Mouse (Mus musculus): Measurements from ENCODE around the gene Spaca4. TPM values are rescaled to one million over a fixed set of nuclear protein-coding genes. Genes with fewer than 3 reads are reported as not detected.

Gene Spaca4
- polyA plus RNA-seq, 1 experiment from 2014 or later = not detected

DNA sequence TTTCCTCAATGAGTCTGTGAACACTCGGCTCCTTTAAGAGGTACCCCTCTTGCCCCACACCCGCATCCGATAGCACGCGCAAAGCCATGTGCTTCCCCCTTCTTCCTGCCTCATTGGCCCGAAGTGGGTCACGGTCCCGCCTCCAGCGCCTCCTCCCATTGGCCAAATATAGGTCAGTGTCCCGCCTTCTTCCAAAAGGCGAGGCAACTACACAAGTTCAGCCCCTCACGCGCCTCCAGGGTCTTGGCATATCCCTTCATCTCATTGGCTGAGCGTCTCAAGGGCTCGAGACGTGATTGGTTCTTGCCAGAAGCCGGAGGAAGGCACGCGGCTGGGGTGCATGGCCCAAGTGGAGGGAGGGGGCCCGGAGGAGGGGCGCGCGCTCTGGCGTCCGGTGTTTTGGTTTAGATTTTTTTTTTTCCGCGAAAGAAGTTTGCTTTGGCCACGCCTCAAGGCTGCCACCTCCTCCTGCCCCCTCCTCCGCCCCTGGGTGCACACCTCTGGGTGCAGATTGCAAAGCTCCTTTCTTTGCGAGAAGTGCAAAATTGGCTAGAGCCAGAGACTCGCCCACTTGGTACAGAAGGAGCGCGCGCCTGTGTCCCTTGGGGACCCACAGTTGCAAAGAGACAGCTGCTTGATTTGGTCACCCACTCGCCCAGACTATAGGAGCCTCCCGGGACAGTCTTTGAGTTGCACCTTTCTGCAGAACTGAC is 20.7 kb downstream of the Spaca4 start, which contains the start of gene Dbp:
Dbp (plus strand) TSS at position 359 of the 713 bp plus-strand sequence.
- TF ChIP-seq EP300 (IDR thresholded peaks at IDR 0.05) = peak; percentile 52; the same call in 1 of the 2 replicates
- no peak for TF ChIP-seq CTCF (IDR thresholded peaks at IDR 0.05)
- WGBS = under 1% methylated on average over 35 of the region's 36 CpGs
- peaks cover 40% of the 10 kb centered on the region for H3K4me1 ChIP-seq (ENCODE audit: insufficient read depth, low read depth, low read length)

DNA sequence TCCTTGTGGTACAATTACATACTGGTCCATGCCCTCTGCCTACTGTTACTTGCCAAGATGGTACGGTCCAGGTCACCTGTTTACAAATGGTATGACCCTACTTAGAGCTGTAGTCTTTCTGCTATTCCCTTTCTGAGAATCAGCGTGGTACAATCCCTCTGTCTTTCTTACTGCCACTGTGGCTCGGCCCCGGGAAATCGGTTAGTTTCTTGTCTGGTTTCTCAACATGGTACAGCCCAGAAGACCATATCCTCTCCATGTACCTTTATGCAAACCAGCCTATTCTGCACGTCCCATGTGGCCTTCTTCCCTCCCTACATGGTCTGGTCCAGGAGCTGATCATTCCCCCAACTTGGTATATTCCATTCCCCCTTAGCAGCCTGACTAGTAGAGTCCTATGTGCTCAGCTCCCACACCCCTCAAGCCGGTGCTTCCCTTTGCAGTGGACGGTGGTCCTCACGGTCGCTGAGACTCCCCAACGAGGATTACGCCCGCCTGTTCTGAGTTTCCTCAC is 21.5 kb downstream of the Spaca4 start:
- Histone ChIP-seq H3K27ac (ENCODE audit: low read length) (peak overlapping the region; percentile 81), H3K4me2 (replicated peaks; ENCODE audit: low read depth, low read length) (peak overlapping the region; percentile 95), H3K4me1 (ENCODE audit: insufficient read depth, low read depth, low read length) (peaks cover 42% of the 10 kb centered on the region), H3K9me3 (ENCODE audit: low read length) (no peaks in the 10 kb centered on the region), H3K36me3 (ENCODE audit: insufficient read depth, low read length) (no peaks in the 10 kb centered on the region), H3K27me3 (replicated peaks; ENCODE audit: insufficient read depth, low read length) (peaks cover 11% of the 10 kb centered on the region; the same call in 1 of the 2 replicates), H3K9ac (replicated peaks; ENCODE audit: low read depth) (peak overlapping the region; percentile 32; the same call in 1 of the 2 replicates), H3K4me3 (ENCODE audit: low read depth, low read length) (peak overlapping the region; percentile 27)
- DNase-seq (ENCODE audit: low spot score) = peak; percentile 93
- peak; percentile 37 for ATAC-seq
- TF ChIP-seq CTCF (IDR thresholded peaks at IDR 0.05) = no peak
- TF ChIP-seq EP300 (IDR thresholded peaks at IDR 0.05) = no peak
- WGBS = 3% methylated on average over 13 of the region's 13 CpGs

More for the DNA sequence above, 20.7 kb downstream of the Spaca4 start, which contains the start of gene Dbp:
- peak within 1 kb of the TSS; percentile 51 for H3K4me3 ChIP-seq (ENCODE audit: low read depth, low read length)
- no peaks in the 10 kb centered on the region for H3K36me3 ChIP-seq (ENCODE audit: insufficient read depth, low read length)
- peak within 1 kb of the TSS; percentile 95 for H3K4me2 ChIP-seq (replicated peaks; ENCODE audit: low read depth, low read length)
- peaks cover 7% of the 10 kb centered on the region; the same call in 1 of the 2 replicates for H3K27me3 ChIP-seq (replicated peaks; ENCODE audit: insufficient read depth, low read length)
- peak within 1 kb of the TSS; percentile 81 for H3K27ac ChIP-seq (ENCODE audit: low read length)
- H3K9ac ChIP-seq (replicated peaks; ENCODE audit: low read depth) = peak within 1 kb of the TSS; percentile 39; the same call in 1 of the 2 replicates
- DNase-seq (ENCODE audit: low spot score) = peak; percentile 99
- H3K9me3 ChIP-seq (ENCODE audit: low read length) = no peaks in the 10 kb centered on the region
- ATAC-seq = peak; percentile 89

DNA sequence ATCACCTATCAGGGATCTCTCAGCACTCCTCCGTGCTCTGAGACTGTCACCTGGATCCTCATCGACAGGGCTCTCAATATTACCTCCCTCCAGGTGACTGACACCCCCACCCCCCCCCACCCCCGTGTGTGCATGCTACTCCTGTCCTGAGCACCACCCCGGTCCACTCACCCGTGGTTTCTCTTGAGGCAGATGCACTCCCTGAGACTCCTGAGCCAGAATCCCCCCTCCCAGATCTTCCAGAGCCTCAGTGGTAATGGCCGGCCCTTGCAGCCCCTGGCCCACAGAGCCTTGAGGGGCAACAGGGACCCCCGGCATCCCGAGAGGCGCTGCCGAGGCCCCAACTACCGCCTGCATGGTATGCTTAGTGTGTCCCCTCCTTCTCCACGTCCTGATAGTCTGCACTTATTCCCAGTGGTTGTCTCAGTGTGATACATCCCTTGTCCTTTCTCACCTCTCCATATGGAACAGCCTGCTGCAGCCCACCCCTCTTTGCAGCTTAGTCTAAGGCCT is 22.0 kb downstream of the Spaca4 start:
- TF ChIP-seq EP300 (IDR thresholded peaks at IDR 0.05) (no peak), CTCF (IDR thresholded peaks at IDR 0.05) (no peak)
- 35% methylated on average over 12 of the region's 12 CpGs for WGBS
- peaks cover 39% of the 10 kb centered on the region for H3K4me1 ChIP-seq (ENCODE audit: insufficient read depth, low read depth, low read length)

DNA sequence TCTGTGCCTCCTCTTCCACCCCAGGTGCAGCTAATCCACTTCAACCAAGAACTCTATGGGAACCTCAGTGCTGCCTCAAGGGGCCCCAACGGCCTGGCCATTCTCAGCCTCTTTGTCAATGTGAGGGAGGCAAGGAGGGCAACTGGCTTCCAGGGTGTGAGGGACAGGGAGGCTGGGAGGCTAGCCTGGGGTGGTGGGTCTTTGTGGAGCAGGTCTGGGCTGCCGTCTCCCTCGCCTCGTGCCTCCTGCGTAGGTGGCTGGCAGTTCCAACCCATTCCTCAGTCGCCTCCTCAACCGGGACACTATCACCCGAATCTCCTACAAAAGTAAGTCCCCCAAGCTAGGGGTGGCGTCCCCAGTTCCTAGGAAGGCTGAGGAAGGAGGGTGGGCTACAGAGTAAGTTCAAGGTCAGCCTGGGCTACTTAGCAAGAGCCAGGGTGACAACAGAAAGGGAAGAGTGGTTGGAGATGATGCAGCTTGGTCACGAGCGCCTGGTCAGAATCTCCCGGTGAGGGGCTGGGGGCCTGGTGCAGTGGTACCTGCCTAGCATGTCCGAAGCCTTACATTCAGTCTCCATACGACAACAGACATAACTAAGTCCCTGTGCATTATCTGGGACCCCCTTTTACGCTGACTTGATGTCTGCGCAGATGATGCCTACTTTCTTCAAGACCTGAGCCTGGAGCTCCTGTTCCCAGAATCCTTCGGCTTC is 22.6 kb downstream of the Spaca4 start:
- H3K27me3 ChIP-seq (replicated peaks; ENCODE audit: insufficient read depth, low read length) = peaks cover 13% of the 10 kb centered on the region; the same call in 1 of the 2 replicates
- no peak overlapping the region for H3K4me3 ChIP-seq (ENCODE audit: low read depth, low read length)
- DNase-seq (ENCODE audit: low spot score) = no peak
- TF ChIP-seq EP300 (IDR thresholded peaks at IDR 0.05) (no peak), CTCF (IDR thresholded peaks at IDR 0.05) (no peak)
- WGBS = 91% methylated on average over 17 of the region's 17 CpGs
- ATAC-seq = no peak
- no peak overlapping the region for H3K9ac ChIP-seq (replicated peaks; ENCODE audit: low read depth)
- H3K9me3 ChIP-seq (ENCODE audit: low read length) = no peaks in the 10 kb centered on the region
- no peak overlapping the region for H3K27ac ChIP-seq (ENCODE audit: low read length)
- H3K4me2 ChIP-seq (replicated peaks; ENCODE audit: low read depth, low read length) = no peak overlapping the region
- H3K36me3 ChIP-seq (ENCODE audit: insufficient read depth, low read length) = no peaks in the 10 kb centered on the region
- peaks cover 33% of the 10 kb centered on the region for H3K4me1 ChIP-seq (ENCODE audit: insufficient read depth, low read depth, low read length)

More for the DNA sequence above, 22.0 kb downstream of the Spaca4 start:
- Histone ChIP-seq H3K36me3 (ENCODE audit: insufficient read depth, low read length) (no peaks in the 10 kb centered on the region), H3K27ac (ENCODE audit: low read length) (peak overlapping the region; percentile 81), H3K27me3 (replicated peaks; ENCODE audit: insufficient read depth, low read length) (peaks cover 13% of the 10 kb centered on the region; the same call in 1 of the 2 replicates), H3K9me3 (ENCODE audit: low read length) (no peaks in the 10 kb centered on the region), H3K9ac (replicated peaks; ENCODE audit: low read depth) (no peak overlapping the region), H3K4me2 (replicated peaks; ENCODE audit: low read depth, low read length) (peak overlapping the region; percentile 95), H3K4me3 (ENCODE audit: low read depth, low read length) (no peak overlapping the region)
- ATAC-seq (no peak), DNase-seq (ENCODE audit: low spot score) (no peak)

DNA sequence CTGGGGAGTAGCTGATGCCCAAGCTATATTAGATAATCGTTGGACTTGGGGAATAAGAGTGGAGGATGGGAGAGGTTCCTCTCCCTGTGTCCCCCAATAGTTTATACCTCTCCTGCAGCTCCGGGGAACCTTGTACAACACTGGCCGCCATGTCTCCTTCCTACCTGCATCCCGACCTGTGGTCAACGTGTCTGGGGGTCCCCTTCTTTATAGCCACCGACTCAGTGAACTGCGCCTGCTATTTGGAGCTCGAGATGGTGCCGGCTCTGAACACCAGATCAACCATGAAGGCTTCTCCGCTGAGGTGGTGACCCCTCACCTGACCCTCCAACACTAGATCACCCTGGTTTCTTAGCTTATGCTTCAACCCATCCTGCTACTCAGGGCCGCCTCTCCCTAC is 23.3 kb downstream of the Spaca4 start:
- 88% methylated on average over 11 of the region's 11 CpGs for WGBS
- Histone ChIP-seq H3K4me3 (ENCODE audit: low read depth, low read length) (no peak overlapping the region), H3K4me1 (ENCODE audit: insufficient read depth, low read depth, low read length) (peaks cover 31% of the 10 kb centered on the region), H3K4me2 (replicated peaks; ENCODE audit: low read depth, low read length) (no peak overlapping the region), H3K36me3 (ENCODE audit: insufficient read depth, low read length) (no peaks in the 10 kb centered on the region), H3K9me3 (ENCODE audit: low read length) (no peaks in the 10 kb centered on the region), H3K9ac (replicated peaks; ENCODE audit: low read depth) (no peak overlapping the region), H3K27me3 (replicated peaks; ENCODE audit: insufficient read depth, low read length) (peaks cover 13% of the 10 kb centered on the region; the same call in 1 of the 2 replicates), H3K27ac (ENCODE audit: low read length) (no peak overlapping the region)
- ATAC-seq (no peak), DNase-seq (ENCODE audit: low spot score) (no peak)
- no peak for TF ChIP-seq CTCF (IDR thresholded peaks at IDR 0.05)
- TF ChIP-seq EP300 (IDR thresholded peaks at IDR 0.05) = no peak

DNA sequence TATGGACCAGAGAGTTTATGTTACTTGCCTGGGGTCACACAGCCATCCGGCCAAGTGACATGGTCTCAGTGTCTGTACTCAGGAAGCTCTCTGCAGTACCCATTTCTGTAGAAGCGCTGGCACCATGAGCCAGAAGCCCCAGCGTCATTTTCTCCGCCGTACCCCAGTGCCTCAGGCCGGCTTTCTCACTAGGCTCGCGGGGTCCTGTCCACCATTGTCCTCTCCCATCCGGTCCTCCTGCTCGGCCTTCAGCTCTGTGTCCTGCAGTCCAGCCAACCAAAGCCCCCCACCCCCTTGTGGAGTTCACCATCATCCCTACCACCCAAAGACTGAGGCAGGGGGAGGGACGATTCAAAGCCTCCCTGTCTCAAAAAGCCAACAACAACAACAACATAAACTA is 24.0 kb downstream of the Spaca4 start:
- WGBS = 85% methylated on average over 11 of the region's 11 CpGs
- ATAC-seq = no peak
- peaks cover 28% of the 10 kb centered on the region for H3K4me1 ChIP-seq (ENCODE audit: insufficient read depth, low read depth, low read length)
- H3K27me3 ChIP-seq (replicated peaks; ENCODE audit: insufficient read depth, low read length) = peaks cover 13% of the 10 kb centered on the region; the same call in 1 of the 2 replicates
- H3K36me3 ChIP-seq (ENCODE audit: insufficient read depth, low read length) = no peaks in the 10 kb centered on the region
- TF ChIP-seq CTCF (IDR thresholded peaks at IDR 0.05) = no peak
- no peak for TF ChIP-seq EP300 (IDR thresholded peaks at IDR 0.05)
- H3K9ac ChIP-seq (replicated peaks; ENCODE audit: low read depth) = no peak overlapping the region
- H3K27ac ChIP-seq (ENCODE audit: low read length) = no peak overlapping the region
- no peak overlapping the region for H3K4me2 ChIP-seq (replicated peaks; ENCODE audit: low read depth, low read length)
- no peak for DNase-seq (ENCODE audit: low spot score)
- no peak overlapping the region for H3K4me3 ChIP-seq (ENCODE audit: low read depth, low read length)
- H3K9me3 ChIP-seq (ENCODE audit: low read length) = no peaks in the 10 kb centered on the region

Measured in lung, postnatal 0 days (tissue).